8 mouse cellular contexts compared by ENCODE assay signal in genomic region chr5:129778348-129778995, GRCm38 (mm10). TPM values are rescaled to one million over a fixed set of nuclear protein-coding genes. Genes with fewer than 3 reads are reported as not detected.
A peak's percentile ranks its signal among the peaks of the same experiment; 100 is the strongest.
DNase-seq lines count a peak whose midpoint lies in the region; ATAC-seq and TF ChIP-seq lines count a peak whose summit lies in the region.

No protein-coding gene starts in this region.

- H3K9me3 ChIP-seq in hindbrain, embryonic 15.5 days: no peaks in the 10 kb centered on the region
- no peaks in the 10 kb centered on the region for H3K9me3 ChIP-seq in midbrain, embryonic 15.5 days

- peak overlapping the region; percentile 34 for H3K9ac ChIP-seq in hindbrain, embryonic 15.5 days
- peak overlapping the region; percentile 48 for H3K9ac ChIP-seq in midbrain, embryonic 15.5 days

- DNase-seq in kidney, adult 2 months: no peak
- DNase-seq in kidney, adult 8-10 months: no peak
- DNase-seq in cerebellum, adult 18-20 months: no peak
- no peak for DNase-seq in urinary bladder, postnatal 4 days (ENCODE audit: low spot score in 2 of 2)

- H3K4me3 ChIP-seq in kidney, adult 2 months (ENCODE audit: insufficient read depth, low read depth, low read length): peak overlapping the region; percentile 72
- H3K4me3 ChIP-seq in bone marrow, adult 2 months (replicated peaks; ENCODE audit: control insufficient read depth, low read depth, low read length): peak overlapping the region; percentile 80
- H3K4me3 ChIP-seq in hindbrain, embryonic 15.5 days: peak overlapping the region; percentile 51
- peak overlapping the region; percentile 48 for H3K4me3 ChIP-seq in midbrain, embryonic 15.5 days

- no peak for TF ChIP-seq CTCF in kidney, adult 2 months (conservative IDR thresholded peaks at IDR 0.05; ENCODE audit: insufficient read depth, insufficient read length, low read depth, low read length)
- no peak for TF ChIP-seq CTCF in bone marrow, adult 2 months (IDR thresholded peaks at IDR 0.05; ENCODE audit: control insufficient read depth, insufficient read depth, low read length)

- no peaks in the 10 kb centered on the region for H3K4me1 ChIP-seq in kidney, adult 2 months (ENCODE audit: control insufficient read depth, insufficient read depth, low read length)
- no peaks in the 10 kb centered on the region for H3K4me1 ChIP-seq in bone marrow, adult 2 months (ENCODE audit: control insufficient read depth, insufficient read depth, low read length)
- peaks cover 12% of the 10 kb centered on the region for H3K4me1 ChIP-seq in hindbrain, embryonic 15.5 days (replicated peaks)
- H3K4me1 ChIP-seq in midbrain, embryonic 15.5 days: peaks cover 13% of the 10 kb centered on the region

- 34% methylated on average over 11 of the region's 11 CpGs for WGBS in kidney, adult 2 months
- 29% methylated on average over 11 of the region's 11 CpGs for WGBS in bone marrow, adult 2 months
- 41% methylated on average over 11 of the region's 11 CpGs for WGBS in hindbrain, embryonic 15.5 days
- 41% methylated on average over 11 of the region's 11 CpGs for WGBS in midbrain, embryonic 15.5 days

- no peak for ATAC-seq in hindbrain, embryonic 15.5 days (ENCODE audit: low FRiP score, low read depth)
- ATAC-seq in midbrain, embryonic 15.5 days (replicated peaks): no peak
- no peak for ATAC-seq in inflammation-experienced regulatory T-cells, adult 6 months

- H3K27me3 ChIP-seq in kidney, adult 2 months (replicated peaks; ENCODE audit: control insufficient read depth, insufficient read depth, low read length): no peaks in the 10 kb centered on the region
- H3K27me3 ChIP-seq in hindbrain, embryonic 15.5 days: no peaks in the 10 kb centered on the region
- no peaks in the 10 kb centered on the region for H3K27me3 ChIP-seq in midbrain, embryonic 15.5 days (replicated peaks)

- no peak for TF ChIP-seq POLR2A in kidney, adult 2 months (IDR thresholded peaks at IDR 0.05; ENCODE audit: low read depth, low read length)
- no peak for TF ChIP-seq POLR2A in bone marrow, adult 2 months (IDR thresholded peaks at IDR 0.05; ENCODE audit: borderline replicate concordance, control insufficient read depth, low read depth, low read length)

- H3K27ac ChIP-seq in kidney, adult 2 months (ENCODE audit: insufficient read depth, low read depth, low read length): no peak overlapping the region
- no peak overlapping the region for H3K27ac ChIP-seq in bone marrow, adult 2 months (ENCODE audit: control insufficient read depth, insufficient read depth, low read depth, low read length, poor library complexity)
- H3K27ac ChIP-seq in hindbrain, embryonic 15.5 days (replicated peaks): no peak overlapping the region; the same call in 1 of the 2 replicates
- no peak overlapping the region for H3K27ac ChIP-seq in midbrain, embryonic 15.5 days

- H3K4me2 ChIP-seq in hindbrain, embryonic 15.5 days: peak overlapping the region; percentile 89
- H3K4me2 ChIP-seq in midbrain, embryonic 15.5 days: peak overlapping the region; percentile 91

- no peaks in the 10 kb centered on the region for H3K36me3 ChIP-seq in kidney, adult 2 months (ENCODE audit: control insufficient read depth, insufficient read depth, low read length)
- no peaks in the 10 kb centered on the region for H3K36me3 ChIP-seq in hindbrain, embryonic 15.5 days
- H3K36me3 ChIP-seq in midbrain, embryonic 15.5 days (replicated peaks): no peaks in the 10 kb centered on the region

RNA-seq across cellular contexts. Expression of gene Psph, which starts 8.8 kb away (rescaled TPM):
- 37.6 and 42.8 TPM in 2 replicates for polyA plus RNA-seq in kidney, adult 2 months (2012; rRNA removed)
- 4.3 and 11.1 TPM in 2 replicates for polyA plus RNA-seq in bone marrow, adult 2 months (2011; ENCODE audit: insufficient read depth, insufficient read length, low replicate concordance, missing spikeins)
- 34.7 and 38.5 TPM in 2 replicates for polyA plus RNA-seq in hindbrain, embryonic 15.5 days (2015; fragmentation: Nextera tagmentation; extraction: Ambion mirVana)
- 24.0 and 35.1 TPM in 2 replicates for polyA plus RNA-seq in midbrain, embryonic 15.5 days (2015; fragmentation: Nextera tagmentation; extraction: Ambion mirVana)
- polyA plus RNA-seq in inflammation-experienced regulatory T-cells, adult 6 months (2017; shearing (Covaris generic)): 10 to 100 TPM; 43.6 to 79.5 (median 54.1) TPM

RNA-seq across cellular contexts. Expression of gene Nipsnap2, which starts 53.6 kb away (rescaled TPM):
- 77.0 and 89.8 TPM in 2 replicates for polyA plus RNA-seq in kidney, adult 2 months (2012; rRNA removed)
- 18.7 and 24.9 TPM in 2 replicates for polyA plus RNA-seq in bone marrow, adult 2 months (2011; ENCODE audit: insufficient read depth, insufficient read length, low replicate concordance, missing spikeins)
- 90.7 and 91.6 TPM in 2 replicates for polyA plus RNA-seq in hindbrain, embryonic 15.5 days (2015; fragmentation: Nextera tagmentation; extraction: Ambion mirVana)
- polyA plus RNA-seq in midbrain, embryonic 15.5 days (2015; fragmentation: Nextera tagmentation; extraction: Ambion mirVana): 81.8 and 82.0 TPM in 2 replicates
- polyA plus RNA-seq in inflammation-experienced regulatory T-cells, adult 6 months (2017; shearing (Covaris generic)): 10 to 100 TPM; 52.3 to 79.8 (median 79.6) TPM
